Mouse (Mus musculus): ENCODE data around the gene 2310022B05Rik.

DNA sequence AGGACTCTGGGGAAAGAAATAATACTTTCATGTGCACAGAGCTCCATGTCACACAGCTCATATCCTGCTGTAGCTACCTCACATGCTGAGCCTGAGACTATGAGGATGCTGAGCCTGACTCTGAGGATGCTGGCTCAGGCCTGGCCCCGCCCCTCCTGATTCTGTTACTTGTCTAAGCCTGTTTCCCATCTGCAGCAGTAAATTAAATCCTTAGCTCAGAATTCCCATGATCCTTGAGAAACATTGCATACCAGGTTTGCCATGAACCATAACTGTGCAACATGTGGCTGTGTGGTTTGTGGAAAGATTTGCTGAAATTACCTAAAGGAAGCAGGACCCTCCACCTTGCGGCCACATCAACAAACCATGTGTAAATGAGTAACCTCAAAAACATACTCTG is 9.2 kb upstream of the 2310022B05Rik start:
- TF ChIP-seq CTCF (IDR thresholded peaks at IDR 0.05; ENCODE audit: control insufficient read depth, insufficient read depth, insufficient replicate concordance, low read depth, low read length) (no peak), POLR2A (IDR thresholded peaks at IDR 0.05; ENCODE audit: control insufficient read depth, low read depth, low read length) (no peak)
